Mouse (Mus musculus): Measurements from ENCODE around the gene Phox2b.

- TF ChIP-seq CTCF (IDR thresholded peaks at IDR 0.05) (no peak), POLR2A (IDR thresholded peaks at IDR 0.05; ENCODE audit: insufficient read depth, low read depth, low read length) (no peak)
These were observed 43.5 kb upstream of the Phox2b start for GRCm38 (mm10) chr5:67142622-67143021.
